Mouse (Mus musculus): ENCODE data around the gene Vil1. TPM values are rescaled to one million over a fixed set of nuclear protein-coding genes. Genes with fewer than 3 reads are reported as not detected.
A peak's percentile ranks its signal among the peaks of the same experiment; 100 is the strongest.

The Vil1 gene
- 0.19 and 0.45 TPM in 2 replicates for polyA plus RNA-seq (2015; fragmentation: Nextera tagmentation; extraction: Ambion mirVana)

DNA sequence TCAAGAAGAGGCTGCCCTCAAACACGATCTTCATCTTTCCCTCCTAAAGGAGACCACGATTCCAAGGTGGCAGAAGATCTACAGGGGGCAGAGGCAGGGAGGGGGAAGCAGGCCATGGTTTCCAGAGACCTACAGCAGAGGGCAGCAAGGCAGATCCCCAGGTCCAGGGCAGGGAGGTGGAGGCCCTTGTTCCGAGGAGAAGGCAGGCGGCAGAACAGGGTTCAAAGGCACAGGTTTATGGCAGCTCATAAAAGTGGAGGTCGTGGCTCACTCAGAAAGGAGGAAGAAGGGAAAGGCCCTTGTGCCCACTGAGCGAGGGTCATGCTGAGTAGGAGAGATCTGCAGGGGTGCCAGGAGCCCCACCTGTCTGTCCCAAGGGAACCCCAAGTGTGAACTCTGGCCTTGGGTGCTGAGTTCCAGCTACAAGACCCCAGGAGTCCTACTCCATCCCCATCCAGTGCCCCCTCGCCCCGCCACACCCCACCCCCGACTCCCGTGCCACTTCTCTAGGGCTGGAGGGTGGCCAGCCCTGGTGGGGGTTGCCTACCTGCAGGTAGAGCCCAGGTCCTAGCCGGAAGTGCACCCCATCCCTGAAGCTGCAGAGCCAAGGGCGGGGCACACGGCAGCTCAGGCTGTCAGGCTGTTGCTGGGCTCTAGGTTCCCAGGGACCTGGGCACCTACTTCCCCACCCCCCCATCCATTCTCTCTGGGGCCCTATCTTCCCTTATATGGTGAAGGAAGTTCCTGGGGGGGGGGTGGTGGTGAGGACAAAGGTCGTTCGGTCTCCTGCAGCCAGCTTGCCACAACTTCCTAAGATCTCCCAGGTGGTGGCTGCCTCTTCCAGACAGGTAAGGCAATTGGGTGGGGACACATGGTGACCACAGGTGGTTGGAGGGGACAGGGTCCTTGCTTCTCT, at the start of gene Vil1:
Vil1 (plus strand) TSS at position 788 of the 916 bp plus-strand sequence.
- 47% methylated on average over 15 of the region's 15 CpGs for WGBS
- Histone ChIP-seq H3K27ac (replicated peaks) (no peak within 1 kb of the TSS), H3K36me3 (no peaks in the 10 kb centered on the region), H3K4me1 (no peaks in the 10 kb centered on the region), H3K4me2 (no peak within 1 kb of the TSS), H3K9me3 (no peaks in the 10 kb centered on the region), H3K4me3 (no peak within 1 kb of the TSS), H3K9ac (no peak within 1 kb of the TSS), H3K27me3 (replicated peaks) (no peaks in the 10 kb centered on the region)
- ATAC-seq (ENCODE audit: extremely low read depth, insufficient number of reproducible peaks, low FRiP score, low TSS enrichment) = no peak

DNA sequence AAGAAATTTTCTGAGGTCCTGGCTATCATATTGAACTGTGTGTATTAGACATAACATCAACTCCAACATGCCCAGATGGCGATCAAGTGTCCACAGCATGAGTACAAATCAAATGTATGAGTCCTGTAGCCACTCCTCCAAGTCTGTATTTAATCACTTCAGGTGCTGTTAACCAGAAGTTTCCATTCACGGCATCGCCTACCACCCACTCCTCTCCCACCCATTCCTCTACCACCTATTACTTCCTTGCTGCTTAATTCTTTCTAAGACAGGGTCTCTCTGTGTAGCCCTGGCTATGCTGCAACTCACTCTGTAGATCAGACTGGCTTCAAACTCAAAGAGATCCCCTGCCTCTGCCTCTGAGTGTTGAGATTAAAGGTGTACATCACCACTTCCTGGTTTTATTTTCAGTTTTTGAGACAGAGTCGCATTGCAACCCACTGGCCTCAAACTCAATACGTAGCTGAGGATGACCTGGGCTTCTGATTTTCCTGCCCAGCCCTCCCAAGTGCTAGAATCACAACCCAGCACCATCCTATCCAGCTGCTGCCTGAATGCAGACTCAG, 49.1 kb upstream of the Vil1 start:
- Histone ChIP-seq H3K4me2 (no peak overlapping the region), H3K4me3 (no peak overlapping the region), H3K36me3 (no peaks in the 10 kb centered on the region), H3K27me3 (replicated peaks) (0 out of 2 replicates have a peak, but pooled peaks cover 4% of the 10 kb centered on the region), H3K9me3 (no peaks in the 10 kb centered on the region), H3K27ac (replicated peaks) (no peak overlapping the region), H3K4me1 (peaks cover 8% of the 10 kb centered on the region; the same call in 1 of the 2 replicates), H3K9ac (no peak overlapping the region)
- WGBS = 80% methylated on average over 5 of the region's 5 CpGs
- ATAC-seq (ENCODE audit: extremely low read depth, insufficient number of reproducible peaks, low FRiP score, low TSS enrichment) = no peak

DNA sequence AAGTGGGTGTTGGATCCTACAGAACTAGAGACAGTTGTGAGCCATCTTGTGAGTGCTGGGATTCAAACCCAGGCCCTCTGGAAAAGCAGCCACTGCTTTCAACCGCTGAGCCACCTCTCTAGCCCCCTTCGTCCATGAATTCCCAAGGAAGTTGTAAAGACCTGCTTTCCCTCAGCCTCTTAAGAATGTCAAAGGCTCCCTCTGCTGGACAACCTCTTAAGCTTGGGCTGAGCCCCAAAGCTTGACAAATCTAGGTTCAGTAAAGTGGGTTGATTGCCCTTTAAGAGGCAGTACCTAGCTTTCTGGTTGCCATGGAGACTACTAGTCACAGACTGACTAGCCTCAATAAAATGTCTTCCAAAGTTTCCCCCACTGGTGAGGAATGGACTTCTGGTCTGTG, 47.4 kb upstream of the Vil1 start, which contains the start of gene Catip:
Catip (plus strand) TSS at position 297 of the 400 bp plus-strand sequence.
- 5% methylated on average over 2 of the region's 2 CpGs for WGBS
- Histone ChIP-seq H3K36me3 (no peaks in the 10 kb centered on the region), H3K4me2 (no peak within 1 kb of the TSS), H3K9ac (peak within 1 kb of the TSS; percentile 29; the same call in 1 of the 2 replicates), H3K4me1 (peaks cover 8% of the 10 kb centered on the region; the same call in 1 of the 2 replicates), H3K9me3 (no peaks in the 10 kb centered on the region), H3K27me3 (replicated peaks) (0 out of 2 replicates have a peak, but pooled peaks cover 4% of the 10 kb centered on the region), H3K27ac (replicated peaks) (no peak within 1 kb of the TSS), H3K4me3 (no peak within 1 kb of the TSS)
- no peak for ATAC-seq (ENCODE audit: extremely low read depth, insufficient number of reproducible peaks, low FRiP score, low TSS enrichment)

DNA sequence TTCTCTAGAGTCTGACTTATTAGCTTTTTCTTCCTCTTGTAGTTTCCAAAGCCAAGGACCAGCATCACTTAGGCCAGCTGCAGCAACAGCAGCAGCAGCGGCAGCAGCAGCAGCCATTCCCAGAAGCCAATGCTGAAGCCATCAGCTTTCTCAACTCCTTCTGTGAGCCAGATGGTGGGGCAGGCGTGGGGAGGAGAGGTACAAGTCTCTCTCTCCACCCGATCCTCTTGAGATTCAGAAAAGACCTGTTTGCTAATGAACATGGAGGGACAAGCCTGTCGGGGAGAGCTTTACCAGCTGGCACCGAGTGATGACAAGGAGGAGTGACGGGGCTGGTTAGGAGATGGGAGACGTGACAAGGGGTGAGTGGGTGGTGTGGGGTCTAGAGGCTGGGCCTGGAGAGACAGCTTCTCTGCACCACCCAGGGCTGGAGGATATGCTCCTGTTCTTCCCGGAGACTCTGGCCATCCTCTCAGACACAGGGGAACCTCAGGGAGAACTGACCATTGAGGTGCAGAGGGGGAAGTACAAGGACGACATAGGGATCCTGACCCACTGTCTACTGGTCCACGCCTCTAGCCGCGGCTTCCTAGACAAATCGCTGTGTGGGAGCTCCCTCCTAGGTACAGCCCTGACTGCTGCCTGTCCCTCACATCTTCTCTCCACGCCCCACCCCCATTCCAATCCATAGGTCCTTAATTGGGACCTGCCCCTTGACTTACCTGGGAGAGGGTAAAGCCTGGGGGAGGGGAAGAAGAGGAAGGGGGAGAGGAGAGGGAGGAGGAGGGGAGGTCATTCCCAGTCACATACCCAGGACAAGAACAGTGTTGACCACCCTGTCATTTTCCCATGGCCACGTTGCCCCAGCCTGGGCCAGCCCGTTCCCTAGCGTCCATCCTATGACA, 46.6 kb upstream of the Vil1 start:
- no peak overlapping the region for H3K4me2 ChIP-seq
- WGBS = 51% methylated on average over 17 of the region's 17 CpGs
- 0 out of 2 replicates have a peak, but pooled peaks have one; percentile 37 for ATAC-seq (ENCODE audit: extremely low read depth, insufficient number of reproducible peaks, low FRiP score, low TSS enrichment)

DNA sequence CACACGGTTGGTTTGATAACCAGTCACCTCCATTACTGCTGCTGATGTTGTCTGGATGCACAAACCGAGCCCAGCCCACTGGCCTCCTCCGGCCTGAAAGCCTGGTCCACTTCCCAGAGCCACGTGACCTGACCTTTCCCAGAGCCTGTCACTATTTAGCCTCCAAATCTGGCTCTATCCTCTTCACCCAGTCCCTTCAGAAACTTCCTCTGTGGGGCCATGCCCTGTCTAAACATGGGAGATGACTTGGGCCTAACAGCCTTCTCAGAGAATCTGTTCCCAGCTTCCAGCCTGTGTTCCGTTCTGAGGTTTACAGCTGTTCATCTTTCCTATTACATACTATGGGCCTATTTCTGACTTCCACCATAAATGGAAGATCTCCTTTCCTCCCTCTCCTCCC, 45.7 kb upstream of the Vil1 start:
- no peaks in the 10 kb centered on the region for H3K9me3 ChIP-seq
- H3K4me2 ChIP-seq = no peak overlapping the region
- H3K4me3 ChIP-seq = no peak overlapping the region
- no peak overlapping the region for H3K27ac ChIP-seq (replicated peaks)
- H3K9ac ChIP-seq = no peak overlapping the region
- no peak for ATAC-seq (ENCODE audit: extremely low read depth, insufficient number of reproducible peaks, low FRiP score, low TSS enrichment)
- H3K27me3 ChIP-seq (replicated peaks) = 0 out of 2 replicates have a peak, but pooled peaks cover 4% of the 10 kb centered on the region
- peaks cover 18% of the 10 kb centered on the region for H3K4me1 ChIP-seq
- 52% methylated on average over 5 of the region's 5 CpGs for WGBS
- no peaks in the 10 kb centered on the region for H3K36me3 ChIP-seq

More for the DNA sequence above, 46.6 kb upstream of the Vil1 start:
- H3K27me3 ChIP-seq (replicated peaks) = 0 out of 2 replicates have a peak, but pooled peaks cover 4% of the 10 kb centered on the region
- peaks cover 9% of the 10 kb centered on the region for H3K4me1 ChIP-seq
- H3K4me3 ChIP-seq = no peak overlapping the region
- no peak overlapping the region for H3K27ac ChIP-seq (replicated peaks)
- H3K9ac ChIP-seq = peak overlapping the region; percentile 29; the same call in 1 of the 2 replicates
- no peaks in the 10 kb centered on the region for H3K9me3 ChIP-seq
- H3K36me3 ChIP-seq = no peaks in the 10 kb centered on the region

DNA sequence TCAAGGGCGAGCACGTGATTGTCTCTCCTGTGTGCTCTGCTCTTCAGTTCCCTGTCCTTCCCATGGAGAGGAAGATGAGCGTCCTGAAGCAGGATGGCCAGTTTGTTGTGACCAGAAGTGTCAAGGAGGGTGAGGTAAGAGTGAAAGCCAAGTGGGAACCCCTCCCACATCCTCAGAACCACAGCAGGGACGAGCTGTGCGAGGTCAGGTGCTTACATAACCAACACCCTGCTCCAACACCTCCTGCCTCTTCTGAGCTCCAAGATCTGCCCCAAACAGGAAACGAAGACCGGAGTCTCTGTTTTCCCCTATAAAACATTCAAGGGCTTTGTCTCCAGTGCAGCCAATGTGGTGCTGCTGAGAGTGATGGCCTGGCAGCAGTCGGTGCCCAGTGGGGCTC, 44.9 kb upstream of the Vil1 start:
- Histone ChIP-seq H3K4me2 (no peak overlapping the region), H3K27ac (replicated peaks) (no peak overlapping the region), H3K27me3 (replicated peaks) (0 out of 2 replicates have a peak, but pooled peaks cover 4% of the 10 kb centered on the region), H3K36me3 (no peaks in the 10 kb centered on the region), H3K4me1 (peaks cover 20% of the 10 kb centered on the region), H3K9ac (no peak overlapping the region), H3K4me3 (no peak overlapping the region), H3K9me3 (no peaks in the 10 kb centered on the region)
- no peak for ATAC-seq (ENCODE audit: extremely low read depth, insufficient number of reproducible peaks, low FRiP score, low TSS enrichment)
- 63% methylated on average over 8 of the region's 8 CpGs for WGBS

DNA sequence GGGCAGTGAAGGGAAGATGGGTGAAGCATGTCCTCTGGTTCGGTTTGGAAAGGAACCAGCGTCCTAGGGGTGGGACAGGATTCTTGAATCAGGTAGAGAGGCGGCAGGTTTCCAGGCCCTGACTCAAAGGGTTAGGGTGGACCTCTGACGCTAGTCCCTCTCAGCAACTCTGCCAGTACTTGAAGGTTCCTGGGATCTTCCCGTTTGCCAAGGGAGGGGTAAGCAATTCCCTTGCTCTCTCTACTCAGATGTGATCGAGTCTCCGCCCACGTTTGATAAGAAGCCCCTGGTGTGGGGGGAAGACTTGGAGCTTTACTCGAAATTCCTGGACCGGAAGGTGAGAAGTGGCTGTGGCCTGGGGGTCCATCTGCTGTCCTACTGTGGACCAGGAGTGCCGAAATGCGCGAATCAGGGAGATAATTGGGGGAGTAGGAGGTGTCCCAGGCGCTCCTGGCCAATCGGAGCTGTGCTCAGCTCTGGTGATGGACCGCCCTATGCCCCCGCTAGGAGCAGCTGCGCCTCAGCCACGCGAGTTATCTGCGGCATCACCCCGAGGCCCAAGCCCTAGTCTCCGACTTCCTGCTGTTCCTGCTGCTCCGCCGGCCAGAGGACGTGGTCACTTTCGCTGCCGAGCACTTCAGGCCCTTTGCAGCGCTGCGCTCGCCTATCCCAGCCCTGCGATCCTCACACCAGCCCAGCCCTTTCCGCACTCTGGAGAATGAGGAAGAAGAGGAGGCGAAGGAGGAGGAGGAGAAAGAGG, 41.1 kb upstream of the Vil1 start:
- Histone ChIP-seq H3K27ac (replicated peaks) (0 out of 2 replicates have a peak overlapping the region, but pooled peaks have one; percentile 10), H3K4me3 (peak overlapping the region; percentile 53), H3K4me1 (peaks cover 12% of the 10 kb centered on the region), H3K9ac (peak overlapping the region; percentile 79), H3K4me2 (peak overlapping the region; percentile 81), H3K9me3 (no peaks in the 10 kb centered on the region), H3K27me3 (replicated peaks) (0 out of 2 replicates have a peak, but pooled peaks cover 4% of the 10 kb centered on the region), H3K36me3 (no peaks in the 10 kb centered on the region)
- ATAC-seq (ENCODE audit: extremely low read depth, insufficient number of reproducible peaks, low FRiP score, low TSS enrichment) = no peak
- 5% methylated on average over 34 of the region's 34 CpGs for WGBS

DNA sequence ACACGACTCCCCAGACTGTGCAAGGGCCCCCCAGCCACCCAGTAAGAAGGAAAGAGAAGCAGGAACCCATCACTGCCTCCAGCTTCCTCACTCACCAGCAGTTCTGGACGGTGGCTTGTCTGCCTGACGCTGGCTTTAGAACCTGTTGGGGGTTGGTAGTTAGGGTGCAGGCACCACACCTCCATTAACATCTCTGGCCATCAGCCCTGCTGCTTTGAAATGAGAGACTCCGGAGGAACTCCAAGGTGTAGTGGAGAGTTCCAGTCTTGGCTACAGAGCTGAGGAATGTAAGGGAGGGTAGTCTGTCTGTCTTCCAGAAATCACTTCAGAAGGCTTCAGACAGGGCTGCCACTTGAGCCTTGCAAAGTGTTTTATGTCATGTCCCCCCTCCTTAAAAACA, 39.1 kb upstream of the Vil1 start:
- 0 out of 2 replicates have a peak overlapping the region, but pooled peaks have one; percentile 10 for H3K9ac ChIP-seq
- no peaks in the 10 kb centered on the region for H3K9me3 ChIP-seq
- ATAC-seq (ENCODE audit: extremely low read depth, insufficient number of reproducible peaks, low FRiP score, low TSS enrichment) = no peak
- H3K4me3 ChIP-seq = no peak overlapping the region
- H3K4me2 ChIP-seq = no peak overlapping the region
- H3K36me3 ChIP-seq = no peaks in the 10 kb centered on the region
- WGBS = 40% methylated on average over 4 of the region's 4 CpGs
- 0 out of 2 replicates have a peak, but pooled peaks cover under 1% of the 10 kb centered on the region for H3K27me3 ChIP-seq (replicated peaks)
- no peak overlapping the region for H3K27ac ChIP-seq (replicated peaks)
- peaks cover 16% of the 10 kb centered on the region for H3K4me1 ChIP-seq

DNA sequence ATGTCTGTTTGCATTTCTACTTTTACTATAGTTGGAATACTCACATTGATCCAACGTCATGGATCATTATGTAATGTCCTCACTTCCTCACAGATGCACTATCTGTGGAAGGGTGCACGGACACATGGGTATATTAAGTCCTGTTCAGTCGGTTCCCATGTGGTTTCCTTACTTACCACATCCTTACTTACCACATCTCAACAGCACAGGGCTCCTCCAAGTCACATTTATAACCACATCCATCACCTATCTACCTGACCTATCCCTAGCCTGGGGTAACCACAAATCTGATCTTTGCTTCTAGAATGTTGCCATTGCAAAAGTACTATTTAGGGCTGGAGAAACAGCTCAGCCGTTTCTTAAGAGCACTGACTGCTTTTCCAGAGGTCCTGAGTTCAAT, 35.8 kb upstream of the Vil1 start:
- H3K27me3 ChIP-seq (replicated peaks) = no peaks in the 10 kb centered on the region
- no peak for ATAC-seq (ENCODE audit: extremely low read depth, insufficient number of reproducible peaks, low FRiP score, low TSS enrichment)
- no peaks in the 10 kb centered on the region for H3K36me3 ChIP-seq
- 70% methylated on average over 4 of the region's 4 CpGs for WGBS
- H3K27ac ChIP-seq (replicated peaks) = no peak overlapping the region
- no peak overlapping the region for H3K9ac ChIP-seq
- peaks cover 17% of the 10 kb centered on the region for H3K4me1 ChIP-seq
- H3K9me3 ChIP-seq = no peaks in the 10 kb centered on the region
- H3K4me2 ChIP-seq = no peak overlapping the region
- H3K4me3 ChIP-seq = no peak overlapping the region

DNA sequence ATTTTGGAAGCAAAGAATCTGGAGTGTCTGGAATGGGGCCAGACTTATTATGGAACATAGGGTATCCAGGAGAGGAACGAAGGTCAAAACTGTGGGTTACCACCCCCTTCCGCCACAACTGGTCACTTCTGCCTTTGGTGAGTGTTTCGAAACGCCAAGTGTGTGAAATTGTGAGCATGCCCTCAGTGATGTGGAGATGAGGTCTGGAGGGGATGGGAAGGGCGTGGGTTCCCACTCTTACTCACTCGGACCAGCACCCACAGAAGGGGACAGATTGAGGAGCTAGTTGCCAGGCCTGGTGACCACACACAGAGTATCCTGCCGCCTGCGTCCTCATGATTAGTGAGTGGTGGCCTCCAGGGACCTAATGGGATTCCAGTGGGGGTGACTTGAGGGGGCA, 34.2 kb upstream of the Vil1 start, which contains the start of gene Slc11a1:
Slc11a1 (plus strand) TSS at position 216 of the 400 bp plus-strand sequence.
- H3K4me1 ChIP-seq = peaks cover 14% of the 10 kb centered on the region
- no peak within 1 kb of the TSS for H3K4me2 ChIP-seq
- H3K9ac ChIP-seq = 0 out of 2 replicates have a peak within 1 kb of the TSS, but pooled peaks have one; percentile 33
- H3K27ac ChIP-seq (replicated peaks) = no peak within 1 kb of the TSS
- no peak within 1 kb of the TSS for H3K4me3 ChIP-seq
- no peaks in the 10 kb centered on the region for H3K36me3 ChIP-seq
- no peak for ATAC-seq (ENCODE audit: extremely low read depth, insufficient number of reproducible peaks, low FRiP score, low TSS enrichment)
- WGBS = 73% methylated on average over 8 of the region's 8 CpGs
- no peaks in the 10 kb centered on the region for H3K9me3 ChIP-seq
- no peaks in the 10 kb centered on the region for H3K27me3 ChIP-seq (replicated peaks)

Measured in heart, embryonic 13.5 days (tissue).